Mouse (Mus musculus) erythroblast, embryonic 14.5 days (primary cell): ENCODE data around the gene Sh3pxd2a.

Experiments used
- GATA1 ChIP-seq: IDR thresholded peaks from 2 replicates; pipeline ENCODE4 v1.6.1; 2012; ENCODE audit warnings: low read length, inconsistent platforms, mixed read lengths
- TAL1 ChIP-seq: IDR thresholded peaks from 3 replicates; pipeline ENCODE4 v1.6.1; 2012; ENCODE audit warnings: low read length, inconsistent platforms, mixed read lengths

DNA sequence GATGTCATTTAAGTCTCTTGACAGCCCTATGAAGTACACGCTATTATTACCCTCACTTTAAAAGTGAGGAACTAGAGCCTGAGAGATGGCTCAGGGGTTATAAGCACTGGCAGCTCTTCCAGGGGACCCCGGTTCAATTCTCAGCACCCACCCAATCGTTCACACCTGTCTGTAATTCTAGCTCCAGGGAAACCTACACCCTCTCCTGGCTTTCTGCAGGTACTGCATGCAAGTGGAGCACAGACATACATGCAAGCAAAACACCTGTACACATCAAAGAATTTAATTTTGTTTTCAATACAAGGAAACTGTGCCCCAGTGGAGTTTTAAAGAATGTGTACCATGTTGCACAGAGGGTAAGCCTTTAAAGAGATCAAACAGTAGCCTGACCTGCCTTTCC is 2.4 kb downstream of the Sh3pxd2a start:
- no peak for TF ChIP-seq TAL1
- TF ChIP-seq GATA1: no peak
